Mouse (Mus musculus): ENCODE measurements around the gene Nsun7.

Nsun7 gene

DNA sequence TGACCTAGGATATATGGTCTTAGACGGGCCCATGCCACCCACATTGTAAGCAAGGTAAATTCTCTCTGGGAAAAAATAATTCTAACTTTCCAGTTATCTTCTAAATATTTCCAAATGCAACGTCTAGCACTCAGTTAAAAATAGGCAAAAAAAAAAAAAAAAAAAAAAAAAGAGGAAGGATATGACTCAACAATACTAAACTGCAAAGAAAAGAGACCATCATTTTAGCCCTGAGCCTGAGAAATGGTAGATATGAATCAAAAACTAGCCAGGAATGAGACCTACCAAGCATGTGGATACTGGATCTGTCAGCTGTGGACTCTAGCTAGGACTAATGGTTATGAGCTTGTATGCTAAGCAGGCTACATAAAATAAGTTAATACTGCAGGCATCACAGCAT, 20.0 kb downstream of the Nsun7 start:
- no peak for DNase-seq (ENCODE audit: low read depth, low spot score)

DNA sequence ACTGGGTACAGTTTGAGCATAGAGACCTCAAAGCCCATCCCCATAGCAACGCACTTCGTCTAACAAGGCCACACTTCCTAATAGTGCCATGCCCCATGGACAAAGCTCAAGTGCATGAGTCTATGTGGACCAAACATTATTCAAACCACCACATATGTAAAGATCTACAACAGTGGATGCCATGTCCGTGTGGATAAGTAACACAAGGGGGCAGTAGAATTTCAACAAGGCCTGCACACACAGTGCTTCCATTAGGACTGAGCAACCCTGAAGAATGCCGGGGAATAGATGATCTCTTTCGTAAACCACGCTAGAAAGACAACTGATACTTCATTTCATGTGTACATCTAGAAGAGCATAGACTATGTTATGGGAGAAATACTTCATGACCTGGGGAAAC, 21.0 kb downstream of the Nsun7 start:
- DNase-seq (ENCODE audit: low read depth, low spot score), result no peak

DNA sequence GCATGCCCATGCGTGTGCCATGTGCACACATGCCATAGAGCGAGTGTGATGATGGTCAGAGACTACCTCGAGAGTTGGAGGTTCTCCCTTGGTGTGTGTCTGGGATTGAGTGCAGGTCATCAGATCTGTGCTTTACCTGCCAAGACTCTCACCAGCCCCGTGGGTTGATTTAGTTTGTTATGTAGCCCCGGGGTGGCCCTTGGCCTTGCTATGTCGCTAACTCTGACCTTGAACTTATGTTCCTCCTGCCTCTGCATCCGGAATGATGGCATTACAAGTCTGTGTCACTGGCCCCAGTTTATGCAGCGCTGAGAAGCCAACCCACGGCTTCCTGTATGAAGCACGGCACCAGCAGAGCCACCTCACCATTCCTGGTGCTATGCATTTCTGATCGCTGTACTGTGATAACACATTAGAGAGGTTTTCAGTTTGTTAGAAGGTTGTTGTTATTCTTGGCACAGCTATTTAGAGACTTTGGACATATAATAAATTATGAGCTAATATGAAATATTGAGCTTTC, 34.5 kb downstream of the Nsun7 start:
- no peak for DNase-seq (ENCODE audit: low read depth, low spot score)

DNA sequence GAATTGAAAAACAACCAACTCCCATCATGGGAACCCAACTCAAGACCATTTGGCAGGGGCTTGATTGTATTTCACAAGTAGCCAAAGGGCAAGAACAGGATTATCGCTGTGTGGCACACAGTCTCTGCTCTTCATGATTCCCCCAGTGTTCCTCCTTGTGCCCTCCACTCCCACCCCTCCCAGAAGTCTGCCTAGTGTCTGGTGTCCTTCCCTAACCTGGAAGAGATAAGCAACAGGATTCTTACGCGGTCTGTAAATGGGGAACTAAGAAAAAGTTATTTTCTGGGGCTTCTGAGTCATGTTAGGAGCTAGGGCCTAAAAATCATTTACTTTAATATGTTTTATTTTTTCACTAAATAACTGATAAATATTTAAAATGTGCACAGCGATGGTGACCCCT, 35.3 kb downstream of the Nsun7 start:
- no peak for DNase-seq (ENCODE audit: low read depth, low spot score)

DNA sequence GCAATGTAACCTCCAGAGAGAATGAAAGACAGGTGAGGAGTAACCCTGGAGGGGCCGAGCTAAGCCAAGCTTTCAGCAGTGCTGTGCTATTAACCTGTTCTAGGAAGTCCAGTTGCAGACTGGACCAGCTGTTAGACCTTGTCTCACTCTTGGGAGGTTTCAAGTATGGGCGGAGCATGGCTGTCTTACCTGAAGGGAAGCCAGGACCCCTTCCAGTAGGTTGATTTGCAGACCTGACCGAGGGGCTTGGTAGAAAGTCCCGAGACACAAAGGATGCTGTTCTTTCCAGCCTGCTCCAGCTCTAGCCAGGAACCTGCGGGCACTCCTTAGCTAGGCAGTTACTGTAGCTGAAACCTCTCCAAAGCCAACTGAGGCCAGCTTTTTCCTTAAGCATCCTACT, 36.4 kb downstream of the Nsun7 start:
- DNase-seq (ENCODE audit: low read depth, low spot score), result no peak

DNA sequence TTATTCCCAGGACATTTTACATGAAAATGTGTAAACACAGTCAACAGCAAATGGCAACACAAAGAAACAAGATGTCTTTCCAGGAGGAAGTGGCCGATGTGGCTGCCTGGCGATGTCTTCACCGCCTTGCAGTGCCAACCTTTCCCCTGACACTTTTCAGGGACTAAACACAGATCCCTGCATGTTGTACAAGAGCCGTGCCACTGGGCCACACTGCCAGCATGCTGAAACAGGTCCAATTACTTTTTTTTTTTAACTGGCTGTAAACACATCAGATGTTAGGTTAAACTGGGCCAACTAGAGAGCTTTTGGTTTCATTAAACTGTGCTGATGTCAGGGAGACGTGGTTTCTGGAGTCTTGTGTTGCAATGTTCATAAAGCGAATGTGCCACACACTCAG, 39.2 kb downstream of the Nsun7 start:
- no peak for DNase-seq (ENCODE audit: low read depth, low spot score)

DNA sequence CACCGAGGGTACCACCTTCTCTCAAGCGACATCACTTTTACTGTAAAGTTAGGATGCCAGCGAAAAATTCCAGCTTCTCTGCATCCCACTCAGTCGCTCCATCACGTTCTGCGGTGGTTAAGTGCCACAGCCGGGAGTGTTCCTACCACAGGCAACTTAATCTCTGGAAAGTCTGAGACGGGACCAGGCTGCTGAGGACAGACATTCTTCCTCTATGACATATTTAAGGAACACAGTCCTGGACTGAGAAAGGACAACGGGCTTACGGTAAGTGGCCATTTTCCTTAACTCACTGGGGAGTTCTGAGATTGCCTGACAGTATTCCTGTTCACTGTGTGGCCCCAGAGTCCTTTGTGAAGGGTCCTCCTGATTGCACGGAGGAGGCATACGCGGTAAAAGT, 40.9 kb downstream of the Nsun7 start:
- no peak for DNase-seq (ENCODE audit: low read depth, low spot score)

DNA sequence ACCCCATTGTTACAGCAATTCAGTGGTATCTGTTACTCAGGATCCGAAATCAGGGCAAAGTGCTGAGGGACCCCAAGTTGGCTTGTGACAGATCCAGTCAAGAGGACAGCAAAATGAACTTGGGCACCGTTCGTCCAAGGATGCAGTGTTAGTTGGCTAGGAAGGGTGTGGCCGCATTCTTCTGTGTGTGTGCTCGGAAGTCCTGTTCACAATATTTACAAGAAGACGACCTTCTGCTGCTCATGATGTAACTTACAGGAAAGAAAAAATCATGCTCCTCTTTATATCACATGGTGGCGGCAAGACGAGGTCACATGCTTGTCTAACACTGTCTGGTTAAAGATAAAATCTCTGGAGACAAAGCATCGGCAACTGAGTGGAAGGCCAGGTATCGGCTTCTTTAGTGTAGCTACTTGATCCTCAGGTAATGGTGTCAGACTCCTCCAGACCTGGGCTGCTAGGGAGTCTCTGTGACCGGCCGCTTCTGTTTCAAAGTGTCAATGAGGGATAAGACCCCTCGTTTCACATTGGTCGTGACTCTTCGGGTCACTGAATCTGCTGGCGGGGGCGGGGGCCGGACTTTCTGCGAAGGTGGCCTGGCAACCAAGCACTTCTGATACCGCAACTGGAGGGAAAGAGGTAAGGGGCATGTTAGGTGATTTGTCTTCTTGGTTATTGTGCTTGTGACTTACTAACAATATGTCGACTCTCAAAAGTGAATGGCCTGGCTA, 42.6 kb downstream of the Nsun7 start:
- no peak for DNase-seq (ENCODE audit: low read depth, low spot score)

DNA sequence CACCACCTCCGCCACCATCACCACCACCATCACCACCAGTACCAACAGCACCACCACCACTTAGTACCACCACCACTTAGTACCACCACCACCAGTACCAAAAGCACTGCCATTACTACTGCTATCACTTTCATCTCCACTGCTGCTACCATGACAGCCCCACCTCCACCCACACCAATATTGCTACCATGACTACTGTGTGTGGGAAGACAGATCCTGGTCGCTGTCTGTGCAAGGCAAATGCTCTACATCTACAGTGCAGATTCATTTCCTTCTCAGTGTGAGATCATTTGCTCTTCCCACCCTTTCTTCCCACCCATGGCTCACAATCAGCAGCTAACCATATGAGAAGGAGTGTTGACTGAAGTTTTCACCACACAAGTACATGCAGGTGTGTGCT, 43.2 kb downstream of the Nsun7 start:
- no peak for DNase-seq (ENCODE audit: low read depth, low spot score)

DNA sequence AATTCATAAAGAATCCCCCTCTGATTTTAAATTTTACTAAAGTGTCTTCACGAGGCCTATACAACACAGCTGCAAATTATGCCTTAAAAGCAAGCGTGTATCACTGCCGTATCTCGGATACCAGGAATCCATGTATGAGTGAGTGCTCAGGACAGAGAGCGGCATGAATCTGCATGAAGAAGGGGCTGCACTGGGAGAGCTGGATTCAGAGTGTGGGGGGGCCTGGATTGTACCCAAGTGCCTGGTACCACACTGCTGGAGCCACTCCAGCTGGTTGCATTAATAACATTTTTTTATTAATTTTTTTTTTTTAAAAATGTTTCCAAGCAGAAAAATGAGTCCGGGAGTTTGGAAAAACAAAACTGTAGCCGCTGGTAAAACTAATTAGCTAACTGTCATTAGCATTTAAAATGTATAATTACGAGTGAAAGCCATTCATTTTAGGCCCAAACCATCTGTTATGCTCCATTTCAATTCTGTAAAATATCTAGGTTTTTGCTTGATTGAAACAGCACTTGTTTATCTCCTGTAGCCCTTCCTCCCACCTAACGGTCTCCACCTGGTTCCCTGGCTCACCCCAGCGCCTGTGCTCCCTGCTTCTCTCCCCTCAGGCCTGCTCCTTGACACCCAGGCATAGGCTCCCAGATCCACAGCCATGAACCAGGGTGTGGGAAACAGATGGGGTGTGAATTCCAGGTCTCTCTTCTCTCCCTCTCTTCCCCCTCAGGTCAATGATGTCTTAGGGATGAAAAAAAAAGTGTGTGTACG, 44.8 kb downstream of the Nsun7 start:
- no peak for DNase-seq (ENCODE audit: low read depth, low spot score)

DNA sequence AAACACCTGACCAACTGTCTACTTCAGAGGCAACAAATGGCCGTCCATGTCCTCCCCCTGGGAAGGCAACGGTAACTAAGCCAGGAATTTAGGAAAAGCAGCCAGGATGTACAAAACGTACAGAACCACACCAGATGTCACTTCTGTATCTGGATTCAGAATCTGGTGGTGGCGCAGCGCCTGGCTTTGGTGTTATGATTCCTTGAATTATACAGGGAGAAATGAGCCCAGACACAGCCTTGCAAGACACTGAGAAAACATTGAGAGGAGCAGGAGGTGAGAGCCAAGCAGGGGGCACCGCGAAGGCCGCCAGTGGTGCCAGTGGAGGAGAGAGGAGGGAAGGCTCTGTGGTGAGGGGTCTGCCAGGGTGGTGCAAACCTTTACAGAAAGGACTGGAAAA, 45.8 kb downstream of the Nsun7 start:
- no peak for DNase-seq (ENCODE audit: low read depth, low spot score)

DNA sequence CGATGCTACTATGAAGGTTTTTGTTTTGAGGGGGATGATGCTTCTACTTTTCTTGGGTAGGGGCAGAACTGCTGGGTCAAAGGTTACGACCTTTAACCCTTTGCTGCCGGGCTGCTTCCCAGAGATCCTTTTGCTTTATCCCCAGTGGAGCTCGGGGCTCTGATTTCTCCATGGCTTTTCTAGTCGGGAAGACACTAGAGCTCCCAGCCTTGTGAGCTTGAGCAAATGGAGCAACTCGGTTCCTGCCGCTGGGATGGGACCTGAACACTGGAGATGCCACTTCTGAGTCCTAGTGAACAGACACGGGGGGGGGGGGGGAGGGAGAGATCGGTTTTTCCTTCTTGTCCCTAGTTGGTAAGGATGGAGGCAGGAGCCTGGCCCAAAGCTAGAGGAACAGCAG, 50.6 kb downstream of the Nsun7 start:
- no peak for DNase-seq (ENCODE audit: low read depth, low spot score)

DNA sequence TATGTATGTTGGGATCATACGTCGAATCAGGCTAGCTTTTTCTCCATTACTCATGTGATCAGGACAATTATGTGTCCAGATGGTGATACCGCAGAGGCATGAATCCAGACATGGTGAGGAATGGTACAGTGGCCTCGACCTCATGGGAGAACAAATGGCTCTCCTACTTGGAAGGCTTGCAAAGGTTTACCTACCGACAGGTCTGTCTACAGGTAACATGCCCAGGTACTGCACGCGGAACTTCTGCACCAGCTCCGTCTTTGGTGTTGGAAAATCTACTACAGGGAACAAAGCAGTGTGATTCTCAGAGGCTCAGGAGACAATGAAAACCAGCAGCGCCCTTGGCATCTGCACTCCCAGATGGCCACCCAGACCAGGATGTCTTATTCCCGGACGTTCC, 51.1 kb downstream of the Nsun7 start:
- no peak for DNase-seq (ENCODE audit: low read depth, low spot score)

DNA sequence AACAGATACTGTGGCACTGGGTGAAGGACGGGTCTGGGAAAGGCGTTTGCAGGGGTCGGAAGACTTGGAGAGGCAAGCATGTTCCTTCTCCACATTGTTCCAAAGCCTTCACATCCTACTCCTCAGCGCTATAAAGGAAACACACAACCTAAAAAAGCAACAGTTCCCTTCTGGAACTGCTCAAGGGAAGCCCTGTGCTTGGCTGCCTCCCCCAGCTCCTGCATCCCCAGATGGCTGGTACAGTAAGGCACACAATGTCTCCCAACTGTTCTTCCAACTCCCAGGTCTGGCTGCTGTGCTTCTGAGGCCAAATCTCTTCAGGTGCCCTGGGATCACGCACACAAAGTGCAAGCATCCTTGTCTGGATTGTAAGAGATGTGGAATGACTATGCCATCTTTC, 56.1 kb downstream of the Nsun7 start:
- DNase-seq (ENCODE audit: low read depth, low spot score), result no peak

DNA sequence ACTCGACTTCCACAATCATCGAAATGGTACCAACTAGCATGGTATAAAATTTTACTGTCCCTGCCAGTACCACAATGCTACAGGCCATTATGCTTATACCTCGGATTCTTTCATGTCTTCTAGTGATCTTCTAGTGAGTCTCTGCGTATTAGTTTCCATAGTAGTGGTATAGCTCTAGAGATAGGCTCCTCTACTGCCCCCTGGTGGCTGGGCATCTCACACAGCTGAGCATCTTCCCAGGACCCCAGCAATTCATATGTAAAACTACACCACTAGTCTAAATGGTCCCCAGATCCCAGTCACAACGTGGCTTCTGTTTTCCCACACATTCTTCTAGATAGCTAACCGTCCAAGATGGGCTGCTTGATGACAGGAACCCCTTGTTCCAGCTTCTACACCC, 59.6 kb downstream of the Nsun7 start:
- DNase-seq (ENCODE audit: low read depth, low spot score), result no peak

DNA sequence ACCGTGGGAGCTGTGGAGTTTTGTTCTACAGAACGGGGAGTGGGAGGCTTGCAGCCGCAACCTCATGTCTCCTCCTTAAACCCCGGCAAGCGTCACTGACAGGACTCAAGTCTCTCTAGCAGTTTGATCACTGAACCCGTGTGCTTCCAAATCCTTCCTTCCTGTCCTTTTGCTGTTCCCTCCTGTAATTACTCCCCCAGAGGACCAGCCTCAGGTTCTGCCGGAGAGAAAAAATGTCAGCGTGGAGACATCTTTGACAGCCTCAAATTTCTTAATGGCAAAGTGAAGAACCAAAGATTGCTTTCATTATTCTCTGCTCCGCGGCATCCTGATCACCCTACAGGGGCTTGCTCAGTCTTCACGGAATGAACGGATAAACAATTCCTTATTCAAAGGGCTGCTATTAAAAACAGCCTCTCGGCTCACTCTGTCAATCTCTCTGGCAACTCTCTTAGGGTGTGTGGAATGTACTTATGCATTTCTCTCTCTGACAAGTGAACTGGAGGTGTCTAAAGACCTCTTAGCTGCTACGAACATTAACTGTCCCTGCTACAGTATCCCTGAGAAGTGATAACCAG, 60.2 kb downstream of the Nsun7 start:
- DNase-seq (ENCODE audit: low read depth, low spot score), result no peak

DNA sequence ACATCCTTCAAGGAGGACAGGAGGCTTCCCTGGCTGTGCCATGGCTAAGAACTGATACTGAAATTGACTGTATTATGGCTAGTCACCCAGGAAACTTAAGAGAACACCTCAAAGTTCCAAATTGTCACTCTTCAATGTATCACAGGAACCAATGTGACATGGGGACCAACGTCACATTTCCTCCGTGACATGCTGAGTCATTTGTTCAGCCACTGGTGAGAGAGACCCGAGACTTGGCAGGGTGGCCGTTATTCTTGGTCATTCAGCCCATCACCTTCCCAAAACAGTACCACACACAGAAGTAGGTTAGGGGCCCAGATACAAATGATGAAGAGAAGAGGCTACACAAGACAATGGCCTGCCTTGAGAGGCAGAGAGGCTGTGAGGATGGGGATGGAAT, 63.4 kb downstream of the Nsun7 start:
- no peak for DNase-seq (ENCODE audit: low read depth, low spot score)

DNA sequence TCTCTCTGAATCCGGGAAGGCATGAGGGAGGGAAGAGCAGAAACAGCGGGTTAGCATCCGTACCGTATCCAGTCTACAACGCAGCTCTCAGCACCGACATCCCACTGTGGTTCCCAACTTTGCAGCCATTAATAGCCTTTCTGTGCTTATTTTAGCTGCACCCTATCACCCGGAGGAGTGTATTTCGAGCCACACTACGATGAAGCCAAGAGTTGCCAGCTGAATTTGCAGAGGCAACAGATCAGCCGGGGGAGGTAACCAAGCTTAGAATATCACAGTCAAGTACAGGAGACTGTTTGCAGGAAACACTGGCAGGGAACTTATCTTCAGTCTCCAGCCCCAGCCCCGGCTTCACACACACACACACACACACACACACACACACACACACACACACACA, 63.9 kb downstream of the Nsun7 start:
- DNase-seq (ENCODE audit: low read depth, low spot score), result no peak

DNA sequence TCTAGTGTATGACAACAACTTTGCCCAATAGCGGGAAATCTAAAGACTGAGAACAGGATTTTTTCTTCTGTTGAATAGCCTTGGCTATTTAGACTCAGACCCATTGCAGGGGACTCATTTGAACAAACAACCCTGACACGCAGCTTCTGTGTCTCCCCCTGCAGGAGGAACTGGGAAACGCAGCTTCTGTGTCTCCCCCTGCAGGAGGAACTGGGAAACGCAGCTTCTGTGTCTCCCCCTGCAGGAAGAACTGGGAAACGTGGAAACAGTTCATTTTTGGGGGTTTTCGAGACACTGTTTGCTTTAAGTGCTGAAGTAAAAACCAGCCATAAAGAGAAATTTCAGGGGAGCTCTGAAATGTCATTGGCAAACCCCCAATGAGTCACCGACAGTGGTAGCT, 66.7 kb downstream of the Nsun7 start:
- no peak for DNase-seq (ENCODE audit: low read depth, low spot score)

DNA sequence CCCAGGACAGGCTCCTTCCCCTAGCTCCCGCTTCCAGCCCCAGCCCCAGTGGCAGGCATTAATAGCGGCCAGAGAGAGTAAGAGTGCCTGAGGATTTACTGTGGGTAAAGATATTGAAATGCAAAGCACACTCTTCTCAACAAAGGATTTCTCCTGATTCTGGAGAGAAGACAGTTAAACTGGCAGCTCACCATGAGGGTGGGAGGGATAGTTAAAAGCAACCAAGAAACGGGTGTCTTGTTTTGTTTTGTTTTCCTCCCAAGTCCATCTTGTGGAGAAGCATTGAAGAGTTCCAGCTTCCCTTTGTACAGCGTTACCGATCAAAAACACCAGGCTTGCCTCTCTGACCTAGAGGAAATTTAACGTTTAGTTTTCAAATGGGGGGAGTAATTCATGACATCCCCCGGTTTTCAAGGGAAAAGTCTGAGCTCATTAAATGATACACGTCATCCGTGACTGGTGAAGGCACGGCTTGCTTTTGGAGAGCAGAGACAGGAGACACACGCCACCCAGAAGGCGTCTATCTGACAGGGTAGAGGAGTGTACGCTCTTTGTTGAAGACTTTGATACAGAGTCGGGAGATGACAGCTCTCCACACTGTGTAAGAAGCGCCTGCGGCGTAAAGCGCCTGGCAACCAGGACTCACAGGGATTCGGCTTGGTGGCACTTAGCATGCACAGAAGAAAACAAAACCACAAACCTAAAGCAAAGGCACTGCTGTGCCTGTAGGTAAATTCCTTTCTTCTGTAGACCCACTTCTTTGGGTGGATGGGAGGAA, 68.4 kb downstream of the Nsun7 start:
- no peak for DNase-seq (ENCODE audit: low read depth, low spot score)

DNA sequence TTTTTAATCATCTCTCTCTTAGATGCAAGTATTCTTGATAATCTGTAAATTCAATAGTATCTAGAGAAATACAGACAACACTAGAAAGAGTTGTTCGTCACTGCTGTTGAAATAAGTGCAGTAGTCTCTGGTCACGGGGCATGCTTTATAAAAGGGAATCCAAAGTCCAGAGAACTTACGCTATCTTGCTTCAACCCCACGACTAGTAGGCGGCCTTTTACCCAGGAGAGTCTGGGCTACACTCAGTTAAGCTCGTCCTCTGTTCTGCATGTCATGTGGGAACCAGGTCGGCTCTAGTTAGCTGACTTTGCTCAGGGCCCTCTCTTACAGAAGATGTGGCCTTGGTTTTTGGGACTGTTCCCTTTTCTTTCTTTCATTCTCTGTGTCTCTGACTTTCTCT, 69.1 kb downstream of the Nsun7 start:
- no peak for DNase-seq (ENCODE audit: low read depth, low spot score)

DNA sequence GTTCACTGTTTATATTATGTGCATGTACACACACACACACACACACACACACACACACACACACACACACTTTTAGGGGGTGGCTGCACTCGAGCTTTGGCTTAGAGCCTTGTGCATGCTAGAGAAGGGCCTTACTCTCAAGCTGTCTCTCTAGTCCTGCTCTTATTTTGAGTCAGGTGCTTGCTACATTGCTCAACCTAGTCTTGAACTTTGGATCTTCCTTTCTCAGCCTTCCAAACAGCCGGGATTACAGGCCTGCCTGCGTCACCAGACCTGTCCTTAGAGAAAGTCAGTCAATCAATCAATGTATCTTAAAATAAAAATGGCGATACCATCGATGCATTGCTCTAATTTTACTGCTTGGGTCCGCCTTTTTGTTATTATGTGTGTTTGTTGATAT, 71.1 kb downstream of the Nsun7 start:
- DNase-seq (ENCODE audit: low read depth, low spot score), result no peak
